Mouse (Mus musculus) neural tube, embryonic 14.5 days (tissue): ENCODE data around the gene Tlr7. TPM values are rescaled to one million over a fixed set of nuclear protein-coding genes. Genes with fewer than 3 reads are reported as not detected.

Source experiments
- polyA plus RNA-seq: library from polyadenylated mRNA; unstranded; fragments of >200 nt; fragmentation: Nextera tagmentation; extraction: Ambion mirVana; gene quantifications from 2 replicates; pipeline ENCODE4 v1.2.1, GENCODE M21; 2014

Tlr7 gene
- polyA plus RNA-seq, 1 experiment from 2014 or later = 0.21 TPM

Other genes starting within 250 kb of the Tlr7 start
- gene Tmsb4x, start 121.2 kb downstream of the Tlr7 start, polyA plus RNA-seq = 4,521 and 4,960 TPM in 2 replicates
- 0.10 TPM in 1 of 2 replicates, not detected in the other for gene Tlr8, start 66.2 kb downstream of the Tlr7 start, polyA plus RNA-seq
- 7.1 and 9.3 TPM in 2 replicates for gene Prps2, start 52.2 kb upstream of the Tlr7 start, polyA plus RNA-seq